Mouse (Mus musculus): ENCODE data around the gene Arg2.
A peak's percentile ranks its signal among the peaks of the same experiment; 100 is the strongest.
"Not testable (repeated sequence)": the region's sequence is repeated elsewhere in the genome, so short reads cannot be mapped to it uniquely, and the experiment has no call there.

Gene Arg2

DNA sequence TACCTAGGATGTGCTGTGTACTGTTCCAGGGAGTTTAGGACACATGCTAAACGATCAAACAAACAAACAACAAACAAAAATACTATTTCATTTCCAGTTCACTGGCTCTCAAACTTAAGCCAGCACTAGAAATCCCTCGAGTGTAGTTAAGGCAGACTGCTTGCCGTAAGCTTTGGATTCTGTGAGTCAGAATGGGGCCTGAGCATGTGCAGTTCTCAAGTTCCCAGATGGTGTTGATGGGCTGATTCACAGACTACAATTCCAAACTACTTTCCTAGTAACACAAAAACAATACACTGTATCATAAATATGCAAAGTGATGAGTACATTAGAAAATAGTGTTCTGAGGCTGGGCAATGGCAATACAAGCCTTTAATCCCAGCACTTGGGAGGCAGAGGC lies 39.8 kb downstream of the Arg2 start:
- no peak for DNase-seq (ENCODE audit: inconsistent age in 2 of 2, low spot score in 1 of 2)

- no peak for DNase-seq (ENCODE audit: inconsistent age in 2 of 2, low spot score in 1 of 2)
Observed at GRCm38 (mm10) chr12:79171269-79171995, 40.9 kb downstream of the Arg2 start.

GRCm38 (mm10) chr12:79172019-79172941 lies 41.7 kb downstream of the Arg2 start, which contains the start of gene Vti1b:
Vti1b (minus strand) TSS chr12:79172667.
- peak; percentile 95 to 99 for DNase-seq (ENCODE audit: inconsistent age in 2 of 2, low spot score in 1 of 2)

DNA sequence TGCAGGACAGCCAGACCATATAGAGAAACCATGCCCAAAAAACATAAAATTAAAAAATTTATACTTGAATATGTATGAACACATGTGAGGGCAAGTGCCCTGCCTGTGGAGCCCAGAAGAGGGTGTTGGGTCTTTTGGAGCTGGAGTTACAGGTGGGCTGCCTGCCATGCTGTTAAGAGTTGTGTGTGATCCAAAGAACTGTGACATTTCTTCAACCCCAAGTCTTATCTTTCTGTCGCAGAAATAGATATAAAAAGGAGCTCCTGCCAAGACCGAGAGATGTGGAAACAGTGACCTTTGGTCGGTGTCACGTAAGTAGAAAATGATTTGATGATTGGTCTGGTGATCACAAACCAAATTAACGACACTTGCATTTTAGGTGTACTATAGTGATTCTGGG lies 43.1 kb downstream of the Arg2 start:
- DNase-seq (ENCODE audit: inconsistent age in 2 of 2, low spot score in 1 of 2): peak in 1 of 2 experiments; percentile 31

DNA sequence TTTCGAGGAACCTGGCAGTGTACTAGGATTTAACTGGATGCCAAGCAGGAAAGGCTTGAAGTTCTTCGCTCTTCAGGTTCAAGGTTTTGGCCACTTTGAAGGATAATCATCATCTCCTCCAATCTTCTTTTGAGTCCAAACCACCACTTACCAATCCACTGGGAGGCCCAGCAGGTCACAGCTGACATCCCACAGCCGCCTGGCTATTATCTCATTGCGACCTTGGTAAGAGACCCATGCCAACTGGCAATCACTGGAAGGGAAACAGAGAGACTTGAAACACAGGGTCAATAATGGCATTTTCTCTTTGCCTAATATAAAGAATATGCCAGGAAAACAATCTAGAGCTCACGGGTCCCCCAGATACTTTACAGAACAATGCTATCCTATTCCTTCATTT lies 45.4 kb downstream of the Arg2 start:
- no peak for DNase-seq (ENCODE audit: inconsistent age in 2 of 2, low spot score in 1 of 2)

GRCm38 (mm10) chr12:79185160-79185559 lies 54.6 kb downstream of the Arg2 start:
- DNase-seq (ENCODE audit: inconsistent age in 2 of 2, low spot score in 1 of 2): not testable (repeated sequence)

DNA sequence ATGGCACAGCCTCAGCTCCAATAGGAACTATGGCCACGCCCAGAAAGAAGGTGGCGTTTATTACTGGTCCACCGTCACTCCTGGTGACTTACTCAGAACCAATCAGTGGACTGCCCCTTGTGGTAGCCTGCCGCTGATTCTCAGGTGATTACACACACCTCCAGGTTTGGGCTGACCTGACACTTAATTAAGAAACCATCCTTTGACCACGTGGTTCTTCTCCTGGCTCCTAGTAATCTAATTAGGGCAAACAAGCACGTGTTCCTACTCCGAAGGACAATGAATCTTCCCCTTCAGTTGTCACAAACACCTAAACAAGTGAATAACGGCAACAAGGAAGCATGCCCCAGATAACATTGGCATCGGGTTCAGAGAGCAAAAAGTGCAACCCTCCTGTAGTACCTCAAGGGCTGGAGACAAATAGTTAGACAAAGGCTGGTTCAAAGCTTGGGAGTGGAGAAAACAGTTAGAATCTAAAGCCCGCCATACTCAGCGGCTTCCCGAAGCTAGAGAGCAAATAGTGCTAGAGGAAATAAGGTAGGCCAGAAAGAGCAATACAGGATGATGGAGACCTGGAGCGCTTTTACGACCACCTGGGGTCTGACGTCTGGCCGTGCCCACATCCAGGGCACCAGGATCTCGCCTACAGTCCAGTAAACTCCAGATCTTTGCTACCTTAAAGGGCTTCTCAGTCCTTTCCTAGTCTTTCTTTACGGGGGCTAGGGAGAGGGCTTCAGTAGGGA lies 60.5 kb downstream of the Arg2 start:
- peak; percentile 69 to 86 for DNase-seq (ENCODE audit: inconsistent age in 2 of 2, low spot score in 1 of 2)

DNA sequence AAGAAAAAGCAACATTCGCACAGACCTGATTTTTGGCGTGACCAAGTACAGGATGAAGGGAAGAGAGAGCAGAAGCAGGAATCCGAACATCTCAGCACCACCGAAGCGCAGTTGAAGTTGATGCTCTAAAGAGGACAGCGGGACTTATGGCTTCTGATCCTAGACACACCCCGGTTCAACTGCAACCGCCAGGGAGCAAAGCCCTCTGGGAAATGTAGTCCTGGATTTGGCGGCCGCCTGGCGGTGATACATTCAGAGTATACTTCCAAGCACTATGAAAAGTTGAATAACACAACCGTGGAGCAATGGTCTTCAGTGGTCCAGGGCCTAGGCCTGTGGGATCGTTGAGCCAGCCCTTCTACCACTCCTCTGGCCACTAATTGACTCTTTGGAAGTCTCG lies 61.1 kb downstream of the Arg2 start:
- peak; percentile 71 to 90 for DNase-seq (ENCODE audit: inconsistent age in 2 of 2, low spot score in 1 of 2)

DNA sequence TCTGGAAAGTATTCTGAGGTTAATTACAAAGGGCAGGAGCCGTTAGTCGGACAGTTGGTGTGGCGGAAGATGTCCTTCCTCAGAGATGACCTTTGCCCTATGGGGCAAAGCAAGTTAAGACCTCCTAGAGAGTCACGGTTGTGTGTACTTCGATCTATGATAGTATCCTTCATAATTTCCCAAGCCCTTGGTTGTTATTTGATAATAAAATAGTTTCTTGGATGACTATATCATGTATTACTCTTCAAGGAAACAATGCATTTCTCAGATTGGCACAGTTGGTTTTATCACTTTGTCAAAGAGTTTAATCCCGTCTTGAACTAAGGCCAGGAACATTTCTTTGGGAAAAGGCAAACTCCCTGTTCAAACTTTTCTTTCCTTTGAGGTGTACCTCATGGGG lies 61.6 kb downstream of the Arg2 start, which contains the start of gene Rdh11:
TSS of gene Rdh11 (minus strand) at position 101 of the 400 bp plus-strand sequence.
- DNase-seq (ENCODE audit: inconsistent age in 2 of 2, low spot score in 1 of 2): no peak

DNA sequence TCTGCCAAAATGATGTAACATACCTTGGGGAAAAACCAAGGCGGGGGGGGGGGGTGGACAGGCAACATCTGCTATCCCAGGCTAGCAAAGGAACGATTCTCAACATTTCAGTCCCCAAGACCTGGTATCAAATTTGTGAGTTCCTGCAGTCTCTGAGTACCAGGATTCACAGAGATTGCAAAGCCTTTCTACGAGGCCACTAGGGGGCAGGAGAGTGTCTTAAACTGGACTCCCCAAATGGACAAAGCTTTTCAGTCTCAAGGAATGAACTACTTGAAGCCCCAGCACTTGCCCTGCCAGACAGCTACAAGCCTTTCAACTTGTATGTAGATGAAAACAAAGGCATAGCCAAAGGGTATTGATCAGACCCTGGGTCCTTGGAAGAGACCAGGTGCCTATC lies 62.9 kb downstream of the Arg2 start:
- peak; percentile 58 to 86 for DNase-seq (ENCODE audit: inconsistent age in 2 of 2, low spot score in 1 of 2)

- DNase-seq (ENCODE audit: inconsistent age in 2 of 2, low spot score in 1 of 2): no peak
Observed at GRCm38 (mm10) chr12:79197105-79197504, 66.5 kb downstream of the Arg2 start.

GRCm38 (mm10) chr12:79201882-79202281 lies 71.3 kb downstream of the Arg2 start:
- DNase-seq (ENCODE audit: inconsistent age in 2 of 2, low spot score in 1 of 2): no peak

Measured in adrenal gland, adult (tissue).